Mouse (Mus musculus): Measurements from ENCODE around the gene Pcolce2.

Gene Pcolce2

DNA sequence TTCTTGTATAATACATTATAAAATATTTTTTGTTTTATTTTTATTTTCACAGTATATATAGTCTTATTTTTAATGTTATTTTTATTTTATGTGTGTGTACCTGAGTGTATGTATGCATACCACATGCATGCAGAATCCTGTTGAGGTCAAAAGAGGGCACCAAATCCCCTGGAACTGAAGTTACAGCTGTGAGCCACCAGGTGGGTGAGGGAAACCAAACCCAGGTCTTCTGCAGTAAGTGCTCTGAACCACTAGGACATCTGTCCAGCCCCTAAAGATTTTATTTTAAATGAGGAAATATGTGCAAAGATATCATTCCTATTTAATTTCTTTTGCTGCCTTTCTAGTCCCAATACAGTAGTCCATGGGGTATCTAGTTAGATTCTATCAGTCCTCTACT, 71.5 kb downstream of the Pcolce2 start:
- DNase-seq (ENCODE audit: low read depth, low spot score): no peak

DNA sequence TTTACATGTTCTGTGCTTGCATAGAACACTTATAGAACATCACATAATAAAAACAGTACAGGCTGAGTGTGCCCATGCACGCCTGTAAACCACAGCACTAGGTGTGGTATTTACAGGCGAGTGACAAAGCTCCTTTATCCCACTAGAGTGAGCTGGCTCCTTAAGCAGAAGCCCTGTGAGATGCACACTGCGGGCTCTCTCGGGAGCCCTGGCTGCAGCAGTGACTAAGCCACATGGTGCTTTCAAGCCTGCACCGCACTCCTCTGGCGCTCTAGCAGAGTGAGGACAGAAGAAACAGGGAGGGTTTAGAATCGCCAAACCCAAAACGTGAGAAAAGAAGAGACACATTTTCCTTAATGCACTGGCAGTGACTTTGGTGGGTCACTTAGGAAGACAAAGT, 75.2 kb downstream of the Pcolce2 start:
- no peak for DNase-seq (ENCODE audit: low read depth, low spot score)

DNA sequence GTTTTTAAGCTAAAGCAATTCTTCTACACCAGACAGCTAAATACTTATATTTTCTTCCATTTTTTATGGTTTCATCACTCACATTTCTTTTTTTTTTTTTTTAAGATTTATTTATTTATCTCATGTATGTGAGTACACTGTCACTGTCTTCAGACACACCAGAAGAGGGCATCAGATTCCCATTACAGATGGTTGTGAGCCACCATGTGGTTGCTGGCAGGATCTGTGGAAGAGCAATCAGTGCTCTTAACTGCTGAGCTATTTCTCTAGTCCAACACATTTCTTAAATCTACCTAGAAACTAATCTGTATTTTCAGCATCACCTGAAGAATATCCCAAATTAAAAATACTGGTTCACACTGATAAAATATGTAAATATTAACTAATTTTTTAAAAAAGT, 98.8 kb downstream of the Pcolce2 start:
- DNase-seq (ENCODE audit: low read depth, low spot score): no peak

DNA sequence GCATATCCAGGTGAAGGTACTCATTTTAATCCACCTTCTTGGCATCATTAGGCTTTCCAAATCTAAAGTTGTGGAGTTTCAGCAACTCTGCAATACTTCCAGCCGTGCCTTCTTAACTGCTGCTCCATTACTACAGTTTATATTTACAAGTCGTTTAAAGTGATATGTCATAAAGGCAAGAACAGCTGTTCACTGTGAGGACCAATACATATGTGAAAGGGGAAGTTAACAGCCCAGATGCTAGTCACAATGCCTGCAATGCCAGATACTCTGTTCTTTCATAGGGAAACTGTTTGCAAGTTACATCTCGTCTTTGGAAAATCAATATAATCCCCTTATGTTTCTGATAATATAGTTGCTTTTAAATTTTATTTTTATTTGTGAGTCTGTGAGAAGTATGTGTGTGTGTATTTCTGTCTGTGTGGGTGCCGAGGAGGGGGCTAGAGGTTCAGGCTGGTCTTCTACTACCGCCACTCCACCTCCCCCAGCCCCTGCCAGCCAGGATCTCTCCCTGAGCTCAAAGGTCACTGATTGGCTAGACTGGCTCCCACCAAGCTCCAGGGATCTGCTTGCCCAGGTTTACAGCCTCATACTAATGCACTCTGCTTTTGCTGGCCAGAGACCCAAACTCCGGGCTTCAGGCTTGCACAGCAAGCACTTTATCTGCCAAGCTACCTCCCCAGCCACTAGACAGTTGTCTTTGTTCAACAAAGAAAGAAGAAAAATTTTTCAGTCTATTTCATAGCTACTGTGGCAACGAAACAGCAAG, 107.6 kb downstream of the Pcolce2 start:
- DNase-seq (ENCODE audit: low read depth, low spot score): no peak

DNA sequence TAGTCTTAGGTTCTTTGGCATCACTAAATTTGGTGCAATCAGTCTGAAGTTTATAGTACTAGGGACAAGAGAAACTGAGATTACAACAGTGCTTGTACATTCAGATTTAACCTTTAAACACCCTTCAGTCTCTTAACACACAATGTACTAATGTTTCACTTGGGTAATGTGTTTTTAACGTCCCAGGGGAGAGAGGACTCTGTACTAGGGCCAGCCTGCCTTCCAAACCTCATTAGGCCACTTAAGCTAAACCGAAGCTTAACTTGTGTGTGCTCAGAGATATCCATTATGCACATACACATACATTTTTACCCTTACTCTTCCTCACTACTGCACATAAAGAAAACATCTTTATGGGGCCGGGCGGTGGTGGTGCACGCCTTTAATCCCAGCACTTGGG, 109.9 kb downstream of the Pcolce2 start:
- DNase-seq (ENCODE audit: low read depth, low spot score): no peak
